Mouse (Mus musculus): Measurements from ENCODE around the gene Hoxc5. TPM values are rescaled to one million over a fixed set of nuclear protein-coding genes. Genes with fewer than 3 reads are reported as not detected.
A peak's percentile ranks its signal among the peaks of the same experiment; 100 is the strongest.

The Hoxc5 gene
- polyA plus RNA-seq, 1 experiment from 2014 or later, result 0.42 TPM

GRCm38 (mm10) chr15:102962492-102962891 is 4.8 kb upstream of the Hoxc5 start:
- Histone ChIP-seq H3K36me3 (no peaks in the 10 kb centered on the region), H3K27ac (no peak overlapping the region), H3K4me2 (no peak overlapping the region), H3K4me1 (replicated peaks) (peaks cover 10% of the 10 kb centered on the region), H3K4me3 (no peak overlapping the region), H3K9me3 (replicated peaks) (no peaks in the 10 kb centered on the region), H3K9ac (no peak overlapping the region), H3K27me3 (peaks cover 97% of the 10 kb centered on the region)
- no peak for ATAC-seq (replicated peaks; ENCODE audit: insufficient number of reproducible peaks, insufficient read depth, low FRiP score, low read depth)
- 5% methylated on average over 13 of the region's 13 CpGs for WGBS

- peaks cover 96% of the 10 kb centered on the region for H3K27me3 ChIP-seq
- H3K27ac ChIP-seq, result no peak overlapping the region
- WGBS, result 3% methylated on average over 8 of the region's 8 CpGs
- H3K36me3 ChIP-seq, result no peaks in the 10 kb centered on the region
- H3K4me1 ChIP-seq (replicated peaks), result peaks cover 10% of the 10 kb centered on the region
- H3K4me2 ChIP-seq, result no peak overlapping the region
- H3K9ac ChIP-seq, result no peak overlapping the region
- H3K9me3 ChIP-seq (replicated peaks), result no peaks in the 10 kb centered on the region
- ATAC-seq (replicated peaks; ENCODE audit: insufficient number of reproducible peaks, insufficient read depth, low FRiP score, low read depth), result no peak
- no peak overlapping the region for H3K4me3 ChIP-seq
Measured at GRCm38 (mm10) chr15:102963259-102963658, 4.0 kb upstream of the Hoxc5 start.

- no peak overlapping the region for H3K4me2 ChIP-seq
- peaks cover 10% of the 10 kb centered on the region for H3K4me1 ChIP-seq (replicated peaks)
- WGBS, result 3% methylated on average over 28 of the region's 28 CpGs
- no peak overlapping the region for H3K9ac ChIP-seq
- H3K4me3 ChIP-seq, result no peak overlapping the region
- no peaks in the 10 kb centered on the region for H3K9me3 ChIP-seq (replicated peaks)
- H3K27me3 ChIP-seq, result peaks cover 95% of the 10 kb centered on the region
- no peak for ATAC-seq (replicated peaks; ENCODE audit: insufficient number of reproducible peaks, insufficient read depth, low FRiP score, low read depth)
- no peaks in the 10 kb centered on the region for H3K36me3 ChIP-seq
- H3K27ac ChIP-seq, result no peak overlapping the region
Measured at GRCm38 (mm10) chr15:102963671-102964640, 3.3 kb upstream of the Hoxc5 start.

GRCm38 (mm10) chr15:102965003-102965891 is 2.0 kb upstream of the Hoxc5 start:
- Histone ChIP-seq H3K4me2 (no peak overlapping the region), H3K4me3 (no peak overlapping the region), H3K9me3 (replicated peaks) (no peaks in the 10 kb centered on the region), H3K4me1 (replicated peaks) (peaks cover 10% of the 10 kb centered on the region), H3K9ac (no peak overlapping the region), H3K27ac (no peak overlapping the region), H3K27me3 (peaks cover 97% of the 10 kb centered on the region), H3K36me3 (no peaks in the 10 kb centered on the region)
- no peak for ATAC-seq (replicated peaks; ENCODE audit: insufficient number of reproducible peaks, insufficient read depth, low FRiP score, low read depth)
- WGBS, result 6% methylated on average over 26 of the region's 26 CpGs

- peaks cover 10% of the 10 kb centered on the region for H3K4me1 ChIP-seq (replicated peaks)
- peak; percentile 62; the same call in 1 of the 2 replicates for ATAC-seq (replicated peaks; ENCODE audit: insufficient number of reproducible peaks, insufficient read depth, low FRiP score, low read depth)
- peak overlapping the region; percentile 13; the same call in 1 of the 2 replicates for H3K4me3 ChIP-seq
- H3K27me3 ChIP-seq, result peaks cover 97% of the 10 kb centered on the region
- H3K9ac ChIP-seq, result no peak overlapping the region
- H3K36me3 ChIP-seq, result no peaks in the 10 kb centered on the region
- peak overlapping the region; percentile 33 for H3K4me2 ChIP-seq
- WGBS, result 3% methylated on average over 30 of the region's 30 CpGs
- H3K9me3 ChIP-seq (replicated peaks), result no peaks in the 10 kb centered on the region
- H3K27ac ChIP-seq, result no peak overlapping the region
Measured at GRCm38 (mm10) chr15:102965892-102966775, 1.1 kb upstream of the Hoxc5 start.

GRCm38 (mm10) chr15:102966776-102967311 is 399 bp upstream of the Hoxc5 start, which contains the start of gene Hoxc10:
Hoxc10 (plus strand) TSS chr15:102966796.
- Histone ChIP-seq H3K27ac (no peak within 1 kb of the TSS), H3K4me1 (replicated peaks) (peaks cover 10% of the 10 kb centered on the region), H3K4me3 (peak within 1 kb of the TSS; percentile 13; the same call in 1 of the 2 replicates), H3K36me3 (no peaks in the 10 kb centered on the region), H3K27me3 (peaks cover 97% of the 10 kb centered on the region), H3K4me2 (peak within 1 kb of the TSS; percentile 33), H3K9me3 (replicated peaks) (no peaks in the 10 kb centered on the region), H3K9ac (no peak within 1 kb of the TSS)
- ATAC-seq (replicated peaks; ENCODE audit: insufficient number of reproducible peaks, insufficient read depth, low FRiP score, low read depth), result no peak
- WGBS, result 4% methylated on average over 27 of the region's 27 CpGs

GRCm38 (mm10) chr15:102967511-102968397 is 511 bp downstream of the Hoxc5 start:
- H3K4me3 ChIP-seq, result no peak overlapping the region
- H3K4me1 ChIP-seq (replicated peaks), result peaks cover 10% of the 10 kb centered on the region
- no peak overlapping the region for H3K9ac ChIP-seq
- 4% methylated on average over 34 of the region's 34 CpGs for WGBS
- H3K4me2 ChIP-seq, result no peak overlapping the region
- H3K27me3 ChIP-seq, result peaks cover 99% of the 10 kb centered on the region
- H3K9me3 ChIP-seq (replicated peaks), result no peaks in the 10 kb centered on the region
- no peak overlapping the region for H3K27ac ChIP-seq
- ATAC-seq (replicated peaks; ENCODE audit: insufficient number of reproducible peaks, insufficient read depth, low FRiP score, low read depth), result no peak
- H3K36me3 ChIP-seq, result no peaks in the 10 kb centered on the region

- H3K9ac ChIP-seq, result no peak overlapping the region
- no peak overlapping the region for H3K4me2 ChIP-seq
- H3K9me3 ChIP-seq (replicated peaks), result no peaks in the 10 kb centered on the region
- H3K4me3 ChIP-seq, result no peak overlapping the region
- no peaks in the 10 kb centered on the region for H3K36me3 ChIP-seq
- WGBS, result 40% methylated on average over 1 of the region's 1 CpGs
- H3K4me1 ChIP-seq (replicated peaks), result peaks cover 10% of the 10 kb centered on the region
- H3K27me3 ChIP-seq, result peaks cover 99% of the 10 kb centered on the region
- no peak overlapping the region for H3K27ac ChIP-seq
- ATAC-seq (replicated peaks; ENCODE audit: insufficient number of reproducible peaks, insufficient read depth, low FRiP score, low read depth), result no peak
Measured at GRCm38 (mm10) chr15:102969296-102969695, 2.1 kb downstream of the Hoxc5 start.

- no peak for ATAC-seq (replicated peaks; ENCODE audit: insufficient number of reproducible peaks, insufficient read depth, low FRiP score, low read depth)
- H3K27ac ChIP-seq, result no peak overlapping the region
- H3K9ac ChIP-seq, result no peak overlapping the region
- H3K27me3 ChIP-seq, result peaks cover 97% of the 10 kb centered on the region
- 2% methylated on average over 12 of the region's 12 CpGs for WGBS
- no peaks in the 10 kb centered on the region for H3K9me3 ChIP-seq (replicated peaks)
- no peak overlapping the region for H3K4me2 ChIP-seq
- no peaks in the 10 kb centered on the region for H3K36me3 ChIP-seq
- peaks cover 10% of the 10 kb centered on the region for H3K4me1 ChIP-seq (replicated peaks)
- H3K4me3 ChIP-seq, result no peak overlapping the region
Measured at GRCm38 (mm10) chr15:102970740-102971139, 3.5 kb downstream of the Hoxc5 start.

- ATAC-seq (replicated peaks; ENCODE audit: insufficient number of reproducible peaks, insufficient read depth, low FRiP score, low read depth), result no peak
- Histone ChIP-seq H3K9me3 (replicated peaks) (no peaks in the 10 kb centered on the region), H3K36me3 (no peaks in the 10 kb centered on the region), H3K27me3 (peaks cover 97% of the 10 kb centered on the region), H3K4me1 (replicated peaks) (peaks cover 6% of the 10 kb centered on the region), H3K27ac (no peak overlapping the region), H3K9ac (no peak overlapping the region), H3K4me2 (no peak overlapping the region), H3K4me3 (no peak overlapping the region)
- WGBS, result under 1% methylated on average over 21 of the region's 21 CpGs
Measured at GRCm38 (mm10) chr15:102972254-102972653, 5.0 kb downstream of the Hoxc5 start.

All from heart, embryonic 15.5 days (tissue).